Mouse (Mus musculus) midbrain, embryonic 16.5 days (tissue): ENCODE data around the gene Rassf7. TPM values are rescaled to one million over a fixed set of nuclear protein-coding genes. Genes with fewer than 3 reads are reported as not detected.

Experiments
- ATAC-seq: fragments of 200-750 bp; cut with Nextera tagmentation; 2 replicates; pipeline ENCODE4 v1.8.0; 2017; ENCODE audit warnings: moderate TSS enrichment
- H3K27ac ChIP-seq: fragments of 300-500 bp; sonication (generic); 2 replicates; pipeline ENCODE4 v1.5.1; 2014; ENCODE audit warnings: mild to moderate bottlenecking, low read length, mixed read lengths
- H3K27me3 ChIP-seq: fragments of 300-500 bp; sonication (generic); 2 replicates; pipeline ENCODE4 v1.6.1; 2014; ENCODE audit warnings: low read depth, low read length, mixed read lengths; ENCODE audit not compliant: control insufficient read depth, insufficient read depth
- H3K36me3 ChIP-seq: fragments of 300-500 bp; sonication (generic); 2 replicates; pipeline ENCODE4 v1.6.1; 2014; ENCODE audit warnings: mild to moderate bottlenecking, low read length, moderate library complexity, mixed read lengths; ENCODE audit not compliant: control insufficient read depth, insufficient read depth
- H3K4me1 ChIP-seq: fragments of 300-500 bp; sonication (generic); 2 replicates; pipeline ENCODE4 v1.6.1; 2014; ENCODE audit warnings: mild to moderate bottlenecking, low read length, mixed read lengths; ENCODE audit not compliant: control insufficient read depth, insufficient read depth
- H3K4me2 ChIP-seq: fragments of 300-500 bp; sonication (generic); 2 replicates; pipeline ENCODE4 v1.6.1; 2014; ENCODE audit warnings: mild to moderate bottlenecking, low read length, mixed read lengths
- H3K4me3 ChIP-seq: fragments of 300-500 bp; sonication (generic); 2 replicates; pipeline ENCODE4 v1.5.1; 2014; ENCODE audit warnings: low read depth, mild to moderate bottlenecking, low read length, moderate library complexity, mixed read lengths
- H3K9ac ChIP-seq: fragments of 300-500 bp; sonication (generic); 2 replicates; pipeline ENCODE4 v1.6.1; 2014; ENCODE audit warnings: low read depth, low read length, mixed read lengths
- H3K9me3 ChIP-seq: fragments of 300-500 bp; sonication (generic); replicated peaks from 2 replicates; pipeline ENCODE4 v1.6.1; 2014; ENCODE audit warnings: mild to moderate bottlenecking, low read length, mixed read lengths; ENCODE audit not compliant: control insufficient read depth, poor library complexity, severe bottlenecking
- WGBS: fragments of 180-500 bp; shearing (Covaris S2); extraction: QIAGEN DNeasy Blood & Tissue Kit; methylation state at CpG from one replicate; pipeline ENCODE4 v1.1.7; 2014; 5-methylcytosine and 5-hydroxymethylcytosine counted together
- polyA plus RNA-seq: library from polyadenylated mRNA; unstranded; fragments of >200 nt; fragmentation: Nextera tagmentation; extraction: Ambion mirVana; gene quantifications from 2 replicates; pipeline ENCODE4 v1.2.1, GENCODE M21; 2015

Rassf7 gene
- 19.8 and 21.2 TPM in 2 replicates for polyA plus RNA-seq

DNA sequence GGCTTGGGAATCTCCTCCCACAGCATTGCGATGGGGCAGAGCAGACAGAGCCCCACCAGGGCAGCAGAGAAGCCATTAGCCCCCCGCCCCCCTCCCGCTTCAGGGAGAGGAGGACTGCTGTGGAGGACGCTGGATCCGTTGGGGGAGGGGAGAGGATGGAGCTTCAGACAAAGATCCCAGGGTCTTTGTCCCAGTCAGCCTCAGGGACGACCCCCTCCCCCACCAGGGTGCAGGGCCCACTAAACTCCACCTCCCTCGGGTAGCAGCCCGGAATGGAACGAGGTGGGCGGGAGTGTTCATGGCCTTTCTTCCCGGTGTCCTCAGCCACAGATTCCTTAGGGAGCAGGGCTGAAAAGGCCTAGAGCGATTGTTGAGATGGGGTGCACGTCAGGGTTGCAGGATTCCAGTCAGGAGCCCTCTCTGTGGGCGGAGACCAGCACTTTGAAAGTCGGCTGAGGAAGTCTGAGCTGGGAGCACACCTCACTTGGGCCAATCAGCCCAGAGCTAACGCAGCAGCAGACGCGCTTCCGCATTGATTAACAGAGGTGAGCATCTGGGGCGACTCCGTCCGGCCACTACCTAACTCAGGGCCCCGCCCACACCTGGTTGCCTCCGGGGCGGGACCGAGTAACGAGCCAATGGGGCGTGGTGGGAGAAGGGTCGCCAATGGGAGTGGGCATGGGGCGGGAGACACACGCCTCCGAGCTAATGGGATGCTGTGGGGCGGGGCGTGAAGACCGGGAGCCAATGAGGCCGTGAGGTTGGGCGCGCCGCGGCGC is at the start of gene Rassf7:
Rassf7 (plus strand) TSS at position 760 of the 779 bp plus-strand sequence.
- H3K4me1 ChIP-seq = peaks cover 11% of the 10 kb centered on the region
- H3K4me3 ChIP-seq = peak within 1 kb of the TSS; percentile 62
- peak within 1 kb of the TSS; percentile 60 for H3K27ac ChIP-seq
- ATAC-seq = peak; percentile 95
- WGBS = under 1% methylated on average over 41 of the region's 41 CpGs
- no peaks in the 10 kb centered on the region for H3K27me3 ChIP-seq
- no peaks in the 10 kb centered on the region; the same call in 1 of the 2 replicates for H3K36me3 ChIP-seq
- peak within 1 kb of the TSS; percentile 87 for H3K4me2 ChIP-seq
- peak within 1 kb of the TSS; percentile 71 for H3K9ac ChIP-seq
- H3K9me3 ChIP-seq = no peaks in the 10 kb centered on the region

DNA sequence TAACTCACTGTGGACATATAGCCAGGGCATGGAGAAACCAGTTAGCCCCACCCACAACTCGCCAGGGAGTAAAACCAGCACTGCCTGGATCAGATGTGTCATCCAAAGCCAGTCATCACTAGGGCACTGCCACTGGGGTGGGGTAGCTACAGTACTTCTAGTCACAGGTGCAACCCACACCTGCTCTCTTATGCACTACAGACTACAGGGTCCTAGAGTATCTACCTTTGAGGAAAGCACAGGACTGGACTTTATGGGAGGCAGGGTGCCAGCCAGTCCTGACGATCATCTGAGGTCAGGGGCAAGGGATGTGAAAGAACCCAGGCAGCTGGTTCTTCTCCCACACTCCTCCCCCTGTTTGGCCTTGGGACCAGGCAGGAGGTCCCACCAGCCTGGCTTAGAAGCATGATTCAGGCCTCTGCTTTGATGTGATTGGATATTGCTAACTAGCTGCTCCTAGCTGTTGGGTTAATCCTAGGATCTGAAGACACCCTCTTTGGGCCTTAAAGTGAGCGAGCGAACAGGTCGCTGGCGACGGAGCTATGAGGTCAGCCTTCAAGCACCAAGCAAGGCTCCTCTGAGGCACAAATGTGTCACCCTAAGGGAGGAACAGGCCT is 47.7 kb upstream of the Rassf7 start:
- H3K27me3 ChIP-seq = no peaks in the 10 kb centered on the region
- H3K36me3 ChIP-seq = no peaks in the 10 kb centered on the region
- peak overlapping the region; percentile 59; the same call in 1 of the 2 replicates for H3K9ac ChIP-seq
- H3K4me2 ChIP-seq = peak overlapping the region; percentile 44
- H3K4me3 ChIP-seq = peak overlapping the region; percentile 9
- WGBS = 22% methylated on average over 7 of the region's 7 CpGs
- H3K4me1 ChIP-seq = peaks cover 6% of the 10 kb centered on the region
- H3K9me3 ChIP-seq = no peaks in the 10 kb centered on the region
- no peak for ATAC-seq
- H3K27ac ChIP-seq = no peak overlapping the region

DNA sequence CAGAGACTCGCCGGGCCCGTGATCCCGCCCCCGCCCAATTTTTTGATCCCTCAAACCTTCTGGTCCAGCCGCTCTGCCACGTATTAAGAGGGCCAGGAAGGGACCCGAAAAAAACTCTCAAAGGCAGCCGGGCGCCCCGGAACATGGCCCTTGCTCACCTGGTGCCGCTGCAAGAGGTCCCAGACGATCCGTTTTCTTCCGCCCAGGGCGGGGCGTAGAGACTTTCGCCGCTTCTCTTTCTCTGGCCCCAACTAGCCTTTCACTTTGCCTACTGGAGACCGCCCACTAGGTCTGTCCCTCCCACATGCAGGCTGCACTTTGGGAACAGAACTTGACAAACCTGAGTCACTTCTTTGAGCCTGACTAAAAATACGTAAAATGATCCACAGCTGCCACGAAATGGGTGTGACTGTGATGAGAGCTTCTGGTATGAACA is 47.1 kb upstream of the Rassf7 start:
- ATAC-seq = no peak
- H3K9ac ChIP-seq = peak overlapping the region; percentile 59; the same call in 1 of the 2 replicates
- peak overlapping the region; percentile 9 for H3K4me3 ChIP-seq
- no peaks in the 10 kb centered on the region for H3K36me3 ChIP-seq
- peak overlapping the region; percentile 44 for H3K4me2 ChIP-seq
- peaks cover 11% of the 10 kb centered on the region for H3K4me1 ChIP-seq
- no peaks in the 10 kb centered on the region for H3K27me3 ChIP-seq
- WGBS = 3% methylated on average over 22 of the region's 22 CpGs
- H3K9me3 ChIP-seq = no peaks in the 10 kb centered on the region
- no peak overlapping the region for H3K27ac ChIP-seq

DNA sequence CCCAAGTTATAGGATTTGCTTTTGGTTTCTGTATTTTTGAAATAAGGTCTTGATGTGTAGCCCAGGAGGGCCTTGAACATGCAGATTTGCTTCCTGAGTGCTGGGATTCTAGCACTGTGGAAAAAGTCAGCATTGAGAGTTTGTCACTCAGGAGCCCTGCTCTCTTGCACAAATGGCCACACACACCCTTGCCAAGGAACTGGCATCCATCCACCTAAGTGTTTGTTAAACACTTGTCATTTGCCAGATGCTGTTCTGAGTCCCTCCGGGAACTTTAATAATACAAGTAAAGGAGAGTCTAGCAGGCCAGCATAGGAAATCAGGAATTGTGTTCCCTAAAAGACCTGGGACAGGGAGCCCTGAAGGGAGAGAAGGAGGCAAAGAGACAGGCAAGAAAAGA is 46.4 kb upstream of the Rassf7 start:
- Histone ChIP-seq H3K4me1 (peaks cover 11% of the 10 kb centered on the region), H3K27me3 (no peaks in the 10 kb centered on the region), H3K27ac (no peak overlapping the region), H3K4me2 (no peak overlapping the region), H3K4me3 (no peak overlapping the region), H3K36me3 (no peaks in the 10 kb centered on the region), H3K9ac (no peak overlapping the region), H3K9me3 (no peaks in the 10 kb centered on the region)
- 86% methylated on average over 1 of the region's 1 CpGs for WGBS
- ATAC-seq = no peak

DNA sequence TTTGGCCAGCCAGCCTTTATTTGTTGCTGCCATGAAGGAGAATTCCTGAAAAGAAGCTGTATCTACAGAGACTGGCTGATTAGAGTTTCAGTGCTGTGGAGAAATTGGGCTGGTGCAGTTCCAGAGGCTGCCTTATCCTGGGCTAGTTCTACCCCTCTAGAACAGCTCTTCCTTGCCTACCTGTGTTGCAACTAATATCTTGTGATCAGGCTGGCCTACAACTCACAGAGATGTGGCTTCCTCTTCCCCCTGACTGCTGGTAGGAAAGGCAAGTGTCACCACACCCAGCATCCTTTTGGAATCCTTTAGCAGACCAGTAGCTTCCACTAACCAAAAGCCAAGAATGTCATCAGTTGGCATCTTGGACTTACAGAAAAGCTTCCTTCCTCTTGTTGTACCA is 45.8 kb upstream of the Rassf7 start:
- no peak for ATAC-seq

DNA sequence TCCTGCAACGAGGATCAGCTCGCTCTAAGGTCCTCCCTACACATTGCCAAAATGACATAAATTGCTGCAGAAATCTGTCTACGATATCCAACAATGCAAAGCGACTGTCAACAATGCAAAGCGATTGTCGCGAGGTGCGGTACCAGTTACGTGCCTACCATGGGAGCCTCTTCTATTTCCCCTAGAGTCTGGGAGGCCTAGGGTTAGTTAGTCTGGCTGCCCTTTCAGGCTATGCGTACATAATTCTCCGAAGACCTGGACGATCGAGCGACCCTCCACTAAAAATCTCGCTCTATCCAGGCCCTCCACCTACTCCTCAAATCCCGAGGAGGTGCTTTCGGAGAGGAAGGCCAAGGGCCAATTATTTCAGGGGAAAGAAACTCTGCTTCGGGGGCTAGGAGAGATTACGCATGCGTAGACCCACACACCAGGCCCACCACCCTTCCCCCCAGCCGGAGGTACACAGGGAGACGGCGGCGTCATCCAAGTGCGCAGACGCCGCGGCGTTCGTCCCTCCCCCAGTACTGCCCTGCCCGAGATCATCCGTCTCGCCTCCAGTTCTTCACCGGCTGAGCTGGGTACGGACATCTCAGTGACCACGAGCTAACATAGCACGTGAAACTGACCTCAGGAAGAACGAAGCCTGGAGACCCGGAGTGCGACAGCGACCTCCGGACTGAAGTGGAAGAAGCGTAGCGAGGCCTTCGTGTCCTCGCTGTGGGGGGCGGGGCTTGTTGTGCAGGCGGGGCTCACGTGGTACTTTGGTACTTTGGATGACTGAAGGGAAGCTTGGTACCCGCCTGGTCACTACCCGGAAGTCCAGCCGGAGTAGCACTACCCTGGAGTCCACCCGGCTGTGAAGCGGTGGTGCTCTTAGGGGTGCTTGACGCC is 43.3 kb upstream of the Rassf7 start, which contains the start of gene Rnh1:
Rnh1 (minus strand) TSS at position 742 of the 891 bp plus-strand sequence.
- peaks cover 11% of the 10 kb centered on the region for H3K4me1 ChIP-seq
- H3K9me3 ChIP-seq = no peaks in the 10 kb centered on the region
- no peaks in the 10 kb centered on the region for H3K27me3 ChIP-seq
- no peaks in the 10 kb centered on the region for H3K36me3 ChIP-seq
- peak within 1 kb of the TSS; percentile 90 for H3K27ac ChIP-seq
- ATAC-seq = peak; percentile 98
- peak within 1 kb of the TSS; percentile 77 for H3K9ac ChIP-seq
- 2% methylated on average over 55 of the region's 55 CpGs for WGBS
- H3K4me2 ChIP-seq = peak within 1 kb of the TSS; percentile 72
- H3K4me3 ChIP-seq = peak within 1 kb of the TSS; percentile 51

More for the DNA sequence above, 45.8 kb upstream of the Rassf7 start:
- Histone ChIP-seq H3K27me3 (no peaks in the 10 kb centered on the region), H3K4me2 (no peak overlapping the region), H3K36me3 (no peaks in the 10 kb centered on the region), H3K4me1 (peaks cover 11% of the 10 kb centered on the region), H3K9ac (no peak overlapping the region), H3K4me3 (no peak overlapping the region), H3K27ac (no peak overlapping the region), H3K9me3 (no peaks in the 10 kb centered on the region)

DNA sequence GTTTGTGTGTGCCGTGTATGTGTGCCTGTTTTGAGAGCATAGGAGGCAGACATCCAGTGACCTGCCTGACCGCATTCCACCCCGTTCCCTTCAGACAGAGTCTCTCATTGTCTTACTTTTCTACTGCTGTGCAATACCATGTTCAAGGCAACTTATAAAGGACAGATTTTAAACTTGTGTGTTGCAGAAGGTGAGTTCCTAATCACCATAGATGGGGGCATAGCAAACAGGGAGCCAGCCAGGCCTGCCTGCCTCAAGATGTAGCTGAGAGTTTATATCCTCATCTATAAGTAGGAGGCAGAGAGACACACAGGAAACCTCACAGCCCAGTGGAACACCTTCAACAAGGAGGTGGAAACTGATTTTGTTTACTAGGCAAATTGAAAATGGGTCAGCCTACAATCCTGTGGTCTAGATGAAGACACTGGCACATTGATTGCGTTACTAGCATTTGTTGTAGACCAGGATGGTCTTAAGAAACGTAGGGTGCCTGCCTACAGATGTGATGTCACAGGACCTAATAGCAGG is 42.3 kb upstream of the Rassf7 start:
- peaks cover 6% of the 10 kb centered on the region for H3K4me1 ChIP-seq
- 90% methylated on average over 5 of the region's 5 CpGs for WGBS
- peak overlapping the region; percentile 72 for H3K4me2 ChIP-seq
- H3K27me3 ChIP-seq = no peaks in the 10 kb centered on the region
- ATAC-seq = no peak
- peak overlapping the region; percentile 51 for H3K4me3 ChIP-seq
- H3K36me3 ChIP-seq = no peaks in the 10 kb centered on the region
- no peaks in the 10 kb centered on the region for H3K9me3 ChIP-seq
- H3K9ac ChIP-seq = 0 out of 2 replicates have a peak overlapping the region, but pooled peaks have one; percentile 77
- no peak overlapping the region for H3K27ac ChIP-seq

DNA sequence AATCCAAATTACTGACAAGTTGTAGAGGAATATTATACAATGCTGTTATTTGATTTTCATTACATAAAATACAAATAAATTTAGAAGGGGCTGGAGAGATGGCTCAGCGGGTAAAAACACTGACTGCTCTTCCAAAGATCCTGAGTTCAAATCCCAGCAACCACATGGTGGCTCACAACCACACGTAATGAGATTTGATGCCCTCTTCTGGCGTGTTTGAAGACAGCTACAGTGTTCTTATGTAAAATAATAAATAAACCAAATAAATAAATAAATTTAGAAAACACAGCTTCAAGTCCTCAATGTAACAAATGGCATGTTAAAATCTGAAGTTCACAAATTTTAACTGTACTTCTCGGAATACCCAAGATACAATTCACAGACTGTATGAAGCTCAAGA is 40.6 kb upstream of the Rassf7 start:
- no peaks in the 10 kb centered on the region for H3K36me3 ChIP-seq
- H3K9me3 ChIP-seq = no peaks in the 10 kb centered on the region
- no peak overlapping the region for H3K9ac ChIP-seq
- no peak overlapping the region for H3K4me2 ChIP-seq
- no peak overlapping the region for H3K27ac ChIP-seq
- no peak overlapping the region for H3K4me3 ChIP-seq
- no peak for ATAC-seq
- WGBS = 87% methylated on average over 4 of the region's 4 CpGs
- H3K27me3 ChIP-seq = no peaks in the 10 kb centered on the region
- peaks cover 6% of the 10 kb centered on the region for H3K4me1 ChIP-seq
